8 mouse cellular contexts compared by ENCODE assay signal in genomic region chr12:69537243-69537674, GRCm38 (mm10). TPM values are rescaled to one million over a fixed set of nuclear protein-coding genes. Genes with fewer than 3 reads are reported as not detected.
DNase-seq lines count a peak whose midpoint lies in the region; ATAC-seq and TF ChIP-seq lines count a peak whose summit lies in the region.

No protein-coding gene starts in this region.

- H3K27me3 ChIP-seq in intestine, embryonic 16.5 days (replicated peaks; ENCODE audit: control insufficient read depth, insufficient read depth, low read length) = no peaks in the 10 kb centered on the region
- no peaks in the 10 kb centered on the region for H3K27me3 ChIP-seq in liver, adult 2 months (ENCODE audit: control insufficient read depth, insufficient read depth, low read length)
- no peaks in the 10 kb centered on the region for H3K27me3 ChIP-seq in midbrain, embryonic 16.5 days (ENCODE audit: control insufficient read depth, insufficient read depth, low read depth, low read length)

- peaks cover 18% of the 10 kb centered on the region for H3K4me1 ChIP-seq in intestine, embryonic 16.5 days (ENCODE audit: control insufficient read depth, insufficient read depth, low read length)
- H3K4me1 ChIP-seq in liver, adult 2 months (ENCODE audit: control insufficient read depth, insufficient read depth, low read length) = peaks cover 2% of the 10 kb centered on the region
- H3K4me1 ChIP-seq in midbrain, embryonic 16.5 days (ENCODE audit: control insufficient read depth, insufficient read depth, low read length) = peaks cover 2% of the 10 kb centered on the region; the same call in 1 of the 2 replicates

- no peaks in the 10 kb centered on the region for H3K79me2 ChIP-seq in liver, adult 2 months (ENCODE audit: control insufficient read depth, insufficient read depth, low read length)

- H3K9ac ChIP-seq in intestine, embryonic 16.5 days (ENCODE audit: low read depth, low read length) = peak overlapping the region; percentile 59
- peak overlapping the region; percentile 50 for H3K9ac ChIP-seq in liver, adult 2 months (ENCODE audit: low read depth, low read length)
- no peak overlapping the region for H3K9ac ChIP-seq in midbrain, embryonic 16.5 days (ENCODE audit: low read depth, low read length)

- TF ChIP-seq POLR2A in liver, adult 2 months (IDR thresholded peaks at IDR 0.05; ENCODE audit: extremely low read depth, insufficient read depth, low read length) = no peak

- peak overlapping the region; percentile 86 for H3K27ac ChIP-seq in intestine, embryonic 16.5 days (ENCODE audit: low read length)
- peak overlapping the region; percentile 42 for H3K27ac ChIP-seq in liver, adult 2 months (replicated peaks; ENCODE audit: insufficient read depth, low read depth, low read length)
- peak overlapping the region; percentile 52; the same call in 1 of the 2 replicates for H3K27ac ChIP-seq in midbrain, embryonic 16.5 days (ENCODE audit: low read length)

- TF ChIP-seq CTCF in liver, adult 2 months (IDR thresholded peaks at IDR 0.05; ENCODE audit: low read depth, low read length) = no peak

- peak overlapping the region; percentile 70 for H3K4me2 ChIP-seq in intestine, embryonic 16.5 days (ENCODE audit: low read depth, low read length)
- H3K4me2 ChIP-seq in midbrain, embryonic 16.5 days (ENCODE audit: low read length) = 0 out of 2 replicates have a peak overlapping the region, but pooled peaks have one; percentile 9

- DNase-seq in left cerebral cortex, adult 18-20 months (ENCODE audit: low spot score in 2 of 2) = peak; percentile 18 to 36
- no peak for DNase-seq in left cerebral cortex, adult 11 months (ENCODE audit: low spot score)
- peak; percentile 71 for DNase-seq in cerebellum, adult 9-10 months
- peak; percentile 26 for DNase-seq in gastrocnemius, postnatal 10 days
- DNase-seq in liver, adult 2 months (ENCODE audit: extremely low read depth, low read depth, low spot score) = peak; percentile 87
- no peak for DNase-seq in spleen, postnatal 4 days (ENCODE audit: low spot score in 2 of 2)

- no peaks in the 10 kb centered on the region for H3K9me3 ChIP-seq in intestine, embryonic 16.5 days (ENCODE audit: control insufficient read depth, low read length)
- H3K9me3 ChIP-seq in midbrain, embryonic 16.5 days (replicated peaks; ENCODE audit: control insufficient read depth, low read length, poor library complexity, severe bottlenecking) = no peaks in the 10 kb centered on the region

- H3K4me3 ChIP-seq in intestine, embryonic 16.5 days (ENCODE audit: low read length) = peak overlapping the region; percentile 35
- peak overlapping the region; percentile 7; the same call in 1 of the 2 replicates for H3K4me3 ChIP-seq in liver, adult 2 months (ENCODE audit: insufficient read depth, low read depth, low read length)
- H3K4me3 ChIP-seq in midbrain, embryonic 16.5 days (ENCODE audit: low read depth, low read length) = no peak overlapping the region

- 19% methylated on average over 10 of the region's 10 CpGs for WGBS in intestine, embryonic 16.5 days
- WGBS in liver, adult 2 months = 7% methylated on average over 10 of the region's 10 CpGs
- 32% methylated on average over 10 of the region's 10 CpGs for WGBS in midbrain, embryonic 16.5 days

- ATAC-seq in intestine, embryonic 16.5 days = peak; percentile 79
- ATAC-seq in midbrain, embryonic 16.5 days = peak; percentile 43; the same call in 1 of the 2 replicates

- H3K36me3 ChIP-seq in intestine, embryonic 16.5 days (ENCODE audit: control insufficient read depth, insufficient read depth, low read length) = no peaks in the 10 kb centered on the region
- no peaks in the 10 kb centered on the region for H3K36me3 ChIP-seq in liver, adult 2 months (ENCODE audit: control insufficient read depth, insufficient read depth, low read length)
- H3K36me3 ChIP-seq in midbrain, embryonic 16.5 days (ENCODE audit: control insufficient read depth, insufficient read depth, low read length) = no peaks in the 10 kb centered on the region

RNA-seq across cellular contexts. Expression of gene Vcpkmt, which starts 45.6 kb away (rescaled TPM):
- total RNA-seq in left cerebral cortex, adult 18-20 months (2021) = 10 to 100 TPM; 25.3 to 25.5 TPM
- 1 to 10 TPM; 5.1 to 5.5 TPM for total RNA-seq in gastrocnemius, postnatal 10 days (2021)
- 23.7 and 24.2 TPM in 2 replicates for polyA plus RNA-seq in intestine, embryonic 16.5 days (2015; fragmentation: Nextera tagmentation; extraction: Ambion mirVana)
- total RNA-seq in liver, adult 2 months (2014; rRNA removed) = 2.2 and 3.0 TPM in 2 replicates
- polyA plus RNA-seq in liver, adult 2 months (2012; rRNA removed) = 2.6 and 2.9 TPM in 2 replicates
- polyA plus RNA-seq in midbrain, embryonic 16.5 days (2015; fragmentation: Nextera tagmentation; extraction: Ambion mirVana) = 29.7 and 30.5 TPM in 2 replicates

Comparison
In these comparisons a context has a peak if more than half of its experiments do, and no peak if none do; other contexts are left out.
1. DNase-seq: peak in left cerebral cortex, adult 18-20 months (2 of 2), cerebellum, adult 9-10 months (single experiment), gastrocnemius, postnatal 10 days (single experiment) and liver, adult 2 months (single experiment); none in left cerebral cortex, adult 11 months (single experiment) and spleen, postnatal 4 days (0 of 2).
2. Peak in every context shown above with its lines, with median percentiles within 50 percentile points of each other: H3K27ac ChIP-seq.